Mouse (Mus musculus) cortical plate, adult 2 months (tissue): ENCODE measurements around the gene Sdk1.

Experiments used
- CTCF ChIP-seq: fragments of 200-500 bp; IDR thresholded peaks from 2 replicates; pipeline ENCODE4 v1.5.1; 2011; ENCODE audit warnings: mild to moderate bottlenecking, control low read depth, low read length; ENCODE audit not compliant: insufficient read depth; ENCODE audit errors: extremely low read depth
- POLR2A ChIP-seq: fragments of 200-500 bp; IDR thresholded peaks from 2 replicates; pipeline ENCODE4 v1.6.1; 2011; ENCODE audit warnings: mild to moderate bottlenecking, low read length, control low read depth; ENCODE audit not compliant: insufficient read depth; ENCODE audit errors: extremely low read depth

DNA sequence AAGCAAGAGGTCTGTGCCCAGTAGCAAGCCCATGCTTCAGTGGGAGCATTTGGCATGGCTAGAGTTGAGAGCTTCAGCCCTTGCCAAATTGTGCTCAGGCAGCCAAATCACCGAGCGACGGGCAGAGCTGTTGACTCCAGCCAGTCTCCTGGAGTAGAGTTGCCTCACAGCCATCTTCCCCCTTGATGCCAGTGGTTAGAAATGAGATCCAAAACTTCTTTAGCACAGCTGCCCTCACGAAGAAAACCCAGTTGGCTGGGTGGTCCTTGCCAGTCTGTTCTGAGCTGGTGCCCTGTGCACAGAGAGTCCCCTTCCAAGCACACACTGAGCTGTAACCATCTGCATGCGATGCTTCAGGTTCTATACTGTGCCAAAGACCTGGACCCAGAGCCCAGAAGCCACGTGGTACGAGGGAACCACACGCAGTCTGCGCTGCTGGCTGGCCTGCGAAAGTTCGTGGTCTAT is 855.1 kb downstream of the Sdk1 start:
- no peak for TF ChIP-seq CTCF
- no peak for TF ChIP-seq POLR2A
